Mouse (Mus musculus): ENCODE results near the gene Akr1c13. TPM values are rescaled to one million over a fixed set of nuclear protein-coding genes. Genes with fewer than 3 reads are reported as not detected.
"Not testable (repeated sequence)": the region's sequence is repeated elsewhere in the genome, so short reads cannot be mapped to it uniquely, and the experiment has no call there.

The Akr1c13 gene
- polyA plus RNA-seq, 1 experiment from 2014 or later: 496 TPM

- WGBS: 75% methylated on average over 7 of the region's 7 CpGs
- H3K9me3 ChIP-seq (ENCODE audit: control insufficient read depth, low read length); H3K4me2 ChIP-seq (ENCODE audit: low read depth, low read length); H3K27ac ChIP-seq (ENCODE audit: low read length); H3K4me1 ChIP-seq (ENCODE audit: control insufficient read depth, insufficient read depth, low read length); H3K27me3 ChIP-seq (replicated peaks; ENCODE audit: control insufficient read depth, insufficient read depth, low read length); H3K4me3 ChIP-seq (ENCODE audit: low read length); ATAC-seq; H3K36me3 ChIP-seq (ENCODE audit: control insufficient read depth, insufficient read depth, low read length); H3K9ac ChIP-seq (ENCODE audit: low read depth, low read length): not testable (repeated sequence)
Measured at GRCm38 (mm10) chr13:4186641-4187411, 4.1 kb upstream of the Akr1c13 start.

DNA sequence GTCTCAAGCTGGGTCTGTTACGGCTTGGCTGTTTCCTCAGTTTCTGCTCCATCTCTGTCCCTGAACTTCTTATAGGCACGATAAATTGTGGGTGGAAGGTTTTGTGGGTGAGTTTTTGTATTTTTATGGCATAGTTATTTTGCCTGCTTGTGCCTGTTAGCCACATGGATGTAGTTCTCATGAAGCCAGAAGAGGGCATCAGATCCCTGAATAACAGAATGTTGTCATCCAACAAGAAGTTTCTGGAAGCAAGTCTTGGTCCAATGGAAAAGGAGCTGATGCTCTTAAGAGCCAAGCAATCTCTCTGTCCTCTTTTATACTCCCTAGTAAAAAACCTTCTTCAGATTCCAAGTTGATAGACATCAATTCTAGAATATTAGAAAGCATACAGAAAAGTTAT lies 2.8 kb upstream of the Akr1c13 start:
- 86% methylated on average over 2 of the region's 2 CpGs for WGBS
- ATAC-seq: no peak
- H3K4me1 ChIP-seq (ENCODE audit: control insufficient read depth, insufficient read depth, low read length): no peaks in the 10 kb centered on the region

GRCm38 (mm10) chr13:4192511-4192910 lies 1.6 kb downstream of the Akr1c13 start:
- ATAC-seq: peak; percentile 53
- peak overlapping the region; percentile 31 for H3K4me3 ChIP-seq (ENCODE audit: low read length)
- H3K36me3 ChIP-seq (ENCODE audit: control insufficient read depth, insufficient read depth, low read length): no peaks in the 10 kb centered on the region
- WGBS: 58% methylated on average over 3 of the region's 3 CpGs
- no peaks in the 10 kb centered on the region for H3K4me1 ChIP-seq (ENCODE audit: control insufficient read depth, insufficient read depth, low read length)
- peak overlapping the region; percentile 8; the same call in 1 of the 2 replicates for H3K27ac ChIP-seq (ENCODE audit: low read length)
- no peaks in the 10 kb centered on the region for H3K27me3 ChIP-seq (replicated peaks; ENCODE audit: control insufficient read depth, insufficient read depth, low read length)
- H3K9me3 ChIP-seq (ENCODE audit: control insufficient read depth, low read length): no peaks in the 10 kb centered on the region
- peak overlapping the region; percentile 27; the same call in 1 of the 2 replicates for H3K4me2 ChIP-seq (ENCODE audit: low read depth, low read length)
- H3K9ac ChIP-seq (ENCODE audit: low read depth, low read length): no peak overlapping the region

More for the DNA sequence above, 2.8 kb upstream of the Akr1c13 start:
- Histone ChIP-seq H3K27ac (ENCODE audit: low read length) (no peak overlapping the region), H3K4me3 (ENCODE audit: low read length) (no peak overlapping the region), H3K4me2 (ENCODE audit: low read depth, low read length) (no peak overlapping the region), H3K36me3 (ENCODE audit: control insufficient read depth, insufficient read depth, low read length) (no peaks in the 10 kb centered on the region), H3K9ac (ENCODE audit: low read depth, low read length) (no peak overlapping the region), H3K9me3 (ENCODE audit: control insufficient read depth, low read length) (no peaks in the 10 kb centered on the region), H3K27me3 (replicated peaks; ENCODE audit: control insufficient read depth, insufficient read depth, low read length) (no peaks in the 10 kb centered on the region)

DNA sequence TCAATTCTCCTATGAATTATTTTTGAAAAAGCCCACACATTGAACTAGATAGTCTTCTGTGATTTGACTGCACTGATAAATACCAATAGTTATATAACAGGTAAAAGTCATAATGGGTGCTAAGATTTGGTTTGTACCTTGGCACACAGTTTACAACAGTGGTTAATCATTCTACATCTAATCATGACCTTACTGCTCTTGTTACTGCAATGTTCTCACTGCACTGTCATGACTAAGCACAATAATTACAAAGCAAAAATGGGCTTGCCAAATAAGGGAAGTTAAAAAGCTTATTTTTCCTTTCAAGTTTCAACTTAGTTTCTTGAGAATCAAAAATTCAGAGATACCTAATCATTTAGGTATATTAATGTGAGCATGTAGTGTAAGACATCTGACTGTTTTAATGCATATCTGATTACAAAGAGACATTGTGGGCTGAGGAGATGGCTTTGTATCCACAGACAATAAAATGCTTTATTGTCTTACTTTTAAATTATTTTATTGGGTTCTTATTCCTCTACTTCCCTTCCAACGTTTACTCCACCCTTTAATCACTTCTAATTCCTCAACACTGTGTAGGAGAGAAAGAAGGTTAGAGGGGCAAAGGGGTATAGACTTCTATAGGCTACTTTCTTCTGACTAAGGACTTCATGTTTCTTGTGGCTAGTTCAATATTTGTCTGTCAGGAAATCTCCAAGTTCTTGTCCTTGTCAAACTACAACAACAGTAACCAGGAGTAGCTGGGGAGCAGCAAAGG lies 15.4 kb downstream of the Akr1c13 start:
- WGBS: 19% methylated on average over 1 of the region's 1 CpGs
- no peaks in the 10 kb centered on the region for H3K27me3 ChIP-seq (replicated peaks; ENCODE audit: control insufficient read depth, insufficient read depth, low read length)
- ATAC-seq: peak; percentile 99

GRCm38 (mm10) chr13:4211560-4212299 lies 20.8 kb downstream of the Akr1c13 start:
- H3K4me2 ChIP-seq (ENCODE audit: low read depth, low read length): no peak overlapping the region
- H3K36me3 ChIP-seq (ENCODE audit: control insufficient read depth, insufficient read depth, low read length): no peaks in the 10 kb centered on the region
- no peak overlapping the region for H3K27ac ChIP-seq (ENCODE audit: low read length)
- ATAC-seq: no peak
- no peaks in the 10 kb centered on the region for H3K4me1 ChIP-seq (ENCODE audit: control insufficient read depth, insufficient read depth, low read length)
- 82% methylated on average over 20 of the region's 20 CpGs for WGBS
- no peaks in the 10 kb centered on the region for H3K9me3 ChIP-seq (ENCODE audit: control insufficient read depth, low read length)
- no peak overlapping the region for H3K4me3 ChIP-seq (ENCODE audit: low read length)
- H3K27me3 ChIP-seq (replicated peaks; ENCODE audit: control insufficient read depth, insufficient read depth, low read length): no peaks in the 10 kb centered on the region
- H3K9ac ChIP-seq (ENCODE audit: low read depth, low read length): no peak overlapping the region

More for the DNA sequence above, 15.4 kb downstream of the Akr1c13 start:
- peak overlapping the region; percentile 63 for H3K27ac ChIP-seq (ENCODE audit: low read length)
- H3K4me3 ChIP-seq (ENCODE audit: low read length): no peak overlapping the region
- no peaks in the 10 kb centered on the region for H3K9me3 ChIP-seq (ENCODE audit: control insufficient read depth, low read length)
- H3K36me3 ChIP-seq (ENCODE audit: control insufficient read depth, insufficient read depth, low read length): no peaks in the 10 kb centered on the region
- H3K9ac ChIP-seq (ENCODE audit: low read depth, low read length): no peak overlapping the region
- no peaks in the 10 kb centered on the region for H3K4me1 ChIP-seq (ENCODE audit: control insufficient read depth, insufficient read depth, low read length)
- no peak overlapping the region for H3K4me2 ChIP-seq (ENCODE audit: low read depth, low read length)

DNA sequence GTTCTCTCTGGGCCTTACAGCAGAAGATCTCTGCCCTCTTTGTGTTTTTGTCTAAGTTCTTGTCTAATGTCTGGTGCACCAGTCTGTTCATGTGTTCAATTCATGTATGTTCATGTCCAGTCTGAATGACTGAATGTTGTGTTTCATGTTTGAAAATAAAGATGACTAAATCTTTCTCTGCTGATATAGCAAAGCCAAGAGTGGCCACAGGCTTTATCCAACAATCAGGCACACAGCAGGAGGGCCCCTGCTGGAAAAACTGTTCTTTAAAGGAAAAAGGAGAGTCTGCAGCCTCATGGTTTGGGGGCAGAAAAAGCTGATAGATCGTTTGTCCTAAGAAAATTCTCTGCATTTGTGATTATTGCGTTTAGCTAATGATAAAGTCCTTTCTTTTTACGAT lies 21.4 kb downstream of the Akr1c13 start:
- no peak for ATAC-seq
- Histone ChIP-seq H3K4me2 (ENCODE audit: low read depth, low read length) (no peak overlapping the region), H3K4me3 (ENCODE audit: low read length) (no peak overlapping the region), H3K9me3 (ENCODE audit: control insufficient read depth, low read length) (no peaks in the 10 kb centered on the region), H3K36me3 (ENCODE audit: control insufficient read depth, insufficient read depth, low read length) (no peaks in the 10 kb centered on the region), H3K9ac (ENCODE audit: low read depth, low read length) (no peak overlapping the region), H3K27me3 (replicated peaks; ENCODE audit: control insufficient read depth, insufficient read depth, low read length) (no peaks in the 10 kb centered on the region), H3K4me1 (ENCODE audit: control insufficient read depth, insufficient read depth, low read length) (no peaks in the 10 kb centered on the region), H3K27ac (ENCODE audit: low read length) (no peak overlapping the region)
- WGBS: 70% methylated on average over 3 of the region's 3 CpGs

DNA sequence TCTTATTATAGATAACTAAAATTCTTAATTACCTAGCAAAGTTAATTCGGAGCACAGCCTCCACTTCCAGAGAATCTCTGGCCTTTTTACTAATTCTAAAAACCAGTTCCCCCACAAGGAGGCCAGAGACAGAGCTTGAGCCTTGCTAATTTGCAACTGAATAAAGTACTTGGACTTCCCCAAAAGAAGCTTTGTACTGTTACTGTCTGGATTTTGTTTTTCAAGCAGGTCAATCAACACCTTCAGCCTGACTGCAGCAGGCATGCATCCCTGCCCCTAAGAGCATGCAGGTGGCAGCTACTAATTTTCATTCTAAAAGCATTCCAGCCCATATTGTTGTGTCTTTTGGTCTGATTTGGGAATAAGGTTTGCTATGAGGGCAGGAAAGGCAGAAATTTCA lies 24.5 kb downstream of the Akr1c13 start:
- H3K4me1 ChIP-seq (ENCODE audit: control insufficient read depth, insufficient read depth, low read length); H3K27me3 ChIP-seq (replicated peaks; ENCODE audit: control insufficient read depth, insufficient read depth, low read length); H3K4me3 ChIP-seq (ENCODE audit: low read length); H3K9me3 ChIP-seq (ENCODE audit: control insufficient read depth, low read length); ATAC-seq; H3K9ac ChIP-seq (ENCODE audit: low read depth, low read length); H3K4me2 ChIP-seq (ENCODE audit: low read depth, low read length); H3K36me3 ChIP-seq (ENCODE audit: control insufficient read depth, insufficient read depth, low read length); H3K27ac ChIP-seq (ENCODE audit: low read length): not testable (repeated sequence)
- WGBS: 82% methylated on average over 1 of the region's 1 CpGs

DNA sequence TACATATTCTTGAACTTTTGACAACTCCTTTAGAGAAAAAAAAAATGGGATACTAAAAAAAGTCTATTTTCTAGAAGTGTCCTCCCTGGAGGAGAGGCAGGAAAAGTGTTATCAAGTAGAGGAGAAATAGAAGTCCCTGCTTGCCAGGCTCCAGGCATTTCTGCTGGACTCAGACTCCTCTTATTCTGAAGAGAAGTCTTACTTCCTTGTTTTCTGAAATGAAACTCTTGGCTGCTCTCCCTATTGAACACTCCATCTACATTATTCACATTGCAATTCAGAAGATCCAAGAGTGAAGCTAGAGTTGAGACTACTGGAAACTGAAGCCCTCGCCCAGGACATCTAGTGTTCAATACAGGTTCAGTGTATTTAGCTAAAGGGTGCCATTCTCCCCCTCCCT lies 37.5 kb downstream of the Akr1c13 start, which contains the start of gene Akr1c19:
TSS of gene Akr1c19 (plus strand) at position 260 of the 400 bp plus-strand sequence.
- H3K27me3 ChIP-seq (replicated peaks; ENCODE audit: control insufficient read depth, insufficient read depth, low read length): no peaks in the 10 kb centered on the region
- no peaks in the 10 kb centered on the region for H3K36me3 ChIP-seq (ENCODE audit: control insufficient read depth, insufficient read depth, low read length)
- ATAC-seq: no peak
- 71% methylated on average over 1 of the region's 1 CpGs for WGBS
- H3K9ac ChIP-seq (ENCODE audit: low read depth, low read length): no peak within 1 kb of the TSS
- no peaks in the 10 kb centered on the region; the same call in 1 of the 2 replicates for H3K4me1 ChIP-seq (ENCODE audit: control insufficient read depth, insufficient read depth, low read length)
- no peak within 1 kb of the TSS for H3K4me3 ChIP-seq (ENCODE audit: low read length)
- no peak within 1 kb of the TSS for H3K27ac ChIP-seq (ENCODE audit: low read length)
- no peak within 1 kb of the TSS for H3K4me2 ChIP-seq (ENCODE audit: low read depth, low read length)
- H3K9me3 ChIP-seq (ENCODE audit: control insufficient read depth, low read length): no peaks in the 10 kb centered on the region
